Mouse (Mus musculus) ovary, adult 2 months (tissue): ENCODE data around the gene Eif3d. TPM values are rescaled to one million over a fixed set of nuclear protein-coding genes. Genes with fewer than 3 reads are reported as not detected.

Experiments
- polyA plus RNA-seq: library from polyadenylated mRNA; depleted of rRNA; stranded (reverse); fragments of >200 nt; gene quantifications from 2 replicates; pipeline ENCODE4 v1.2.3, GENCODE M21; 2012; rRNA removed

Gene Eif3d
- 185 and 189 TPM in 2 replicates for polyA plus RNA-seq

DNA sequence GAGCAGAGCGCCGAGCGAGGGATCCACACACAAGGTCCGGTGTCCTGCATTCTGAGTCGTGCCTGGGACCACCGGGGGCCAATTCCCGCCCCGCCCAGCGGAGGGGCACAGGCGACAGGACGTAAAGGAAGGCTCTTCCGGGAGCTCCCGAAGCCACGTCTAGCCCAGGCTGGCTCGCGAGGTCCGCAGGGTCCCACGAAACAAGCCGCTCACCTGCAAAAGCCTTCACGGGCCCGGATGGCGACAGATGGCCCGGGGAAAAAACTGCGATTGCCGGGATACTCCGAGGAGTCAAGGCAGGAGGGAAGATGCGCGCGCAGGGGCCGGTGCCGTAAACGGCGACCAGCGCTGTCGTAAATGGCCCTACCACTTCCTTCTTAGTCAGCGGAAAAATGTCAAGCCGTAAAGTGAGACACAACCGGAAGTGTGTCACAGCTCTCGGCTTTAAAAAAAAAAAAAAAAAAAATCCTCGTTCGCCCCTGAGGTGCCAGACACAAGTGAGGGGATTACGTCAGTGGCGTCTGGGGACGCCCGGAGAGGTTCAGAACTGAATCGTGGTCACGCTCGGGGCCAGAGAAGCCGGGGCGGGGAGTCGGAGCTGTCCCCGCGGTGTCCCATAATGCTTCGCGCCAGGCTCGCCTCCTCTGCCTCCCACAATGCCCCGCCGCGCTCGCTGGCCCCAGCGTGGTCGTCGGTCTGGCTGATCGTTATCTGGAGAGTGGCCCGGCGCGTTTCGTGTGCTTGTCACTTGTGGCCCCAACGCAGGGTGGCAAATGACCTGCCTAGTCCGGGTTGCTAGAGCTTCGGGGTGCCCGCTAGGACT is at the start of gene Eif3d:
Gene Eif3d, minus strand, starts transcription at position 344 of the 823 bp plus-strand sequence.

GRCm38 (mm10) chr15:77956404-77956901 is 14.2 kb downstream of the Eif3d start, which contains the start of gene Foxred2:
TSS of gene Foxred2 (minus strand) at chr15:77956722.

GRCm38 (mm10) chr15:77928673-77929331 is 41.8 kb downstream of the Eif3d start, which contains the start of gene Txn2:
TSS of gene Txn2 (minus strand) at chr15:77929006.

Other genes with a start within 250 kb of the Eif3d start
- gene Apol9b, start 241.8 kb downstream of the Eif3d start, polyA plus RNA-seq, result 4.3 and 4.8 TPM in 2 replicates
- 0.07 TPM in 1 of 2 replicates, not detected in the other for gene Apol8, start 213.8 kb downstream of the Eif3d start, polyA plus RNA-seq
- 92.0 and 93.0 TPM in 2 replicates for gene Myh9, start 128.6 kb downstream of the Eif3d start, polyA plus RNA-seq
- 233 and 239 TPM in 2 replicates for gene Txn2, start 41.8 kb downstream of the Eif3d start, polyA plus RNA-seq
- 7.1 and 7.8 TPM in 2 replicates for gene Foxred2, start 14.1 kb downstream of the Eif3d start, polyA plus RNA-seq
- not detected in 2 replicates for gene Cacng2, start 149.2 kb upstream of the Eif3d start, polyA plus RNA-seq
- 62.3 and 76.5 TPM in 2 replicates for gene Ift27, start 203.3 kb upstream of the Eif3d start, polyA plus RNA-seq
- not detected in 2 replicates for gene Pvalb, start 235.6 kb upstream of the Eif3d start, polyA plus RNA-seq